Mouse (Mus musculus) adrenal gland, adult (tissue): Measurements from ENCODE around the gene Sdk2.

ENCODE experiments used
- DNase-seq, 2 experiments: peaks; one replicate each; pipeline ENCODE4 v3.0.0; 2022 to 2023; ENCODE audit warnings: low spot score in 1 of 2; ENCODE audit not compliant: inconsistent age in 2 of 2

Gene Sdk2

DNA sequence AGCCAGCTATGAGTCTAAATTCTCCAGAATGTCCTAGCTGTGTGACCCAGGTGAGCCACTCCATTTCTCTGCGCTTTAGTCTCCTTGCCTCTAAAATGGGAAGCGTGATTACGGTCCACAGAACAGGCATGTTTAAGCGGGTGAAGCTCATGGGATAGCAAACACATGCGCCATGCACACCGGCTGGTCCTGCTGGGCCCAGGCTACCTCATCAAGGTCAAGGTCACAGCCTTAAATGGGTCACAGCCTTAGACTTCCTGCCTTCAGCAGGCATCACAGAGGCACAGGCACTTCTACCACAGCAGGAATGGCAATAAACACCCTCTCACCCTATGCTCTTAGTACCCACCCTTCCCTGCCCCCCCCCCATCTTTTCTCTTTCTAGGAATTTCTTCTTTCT is 72.9 kb downstream of the Sdk2 start:
- no peak for DNase-seq

DNA sequence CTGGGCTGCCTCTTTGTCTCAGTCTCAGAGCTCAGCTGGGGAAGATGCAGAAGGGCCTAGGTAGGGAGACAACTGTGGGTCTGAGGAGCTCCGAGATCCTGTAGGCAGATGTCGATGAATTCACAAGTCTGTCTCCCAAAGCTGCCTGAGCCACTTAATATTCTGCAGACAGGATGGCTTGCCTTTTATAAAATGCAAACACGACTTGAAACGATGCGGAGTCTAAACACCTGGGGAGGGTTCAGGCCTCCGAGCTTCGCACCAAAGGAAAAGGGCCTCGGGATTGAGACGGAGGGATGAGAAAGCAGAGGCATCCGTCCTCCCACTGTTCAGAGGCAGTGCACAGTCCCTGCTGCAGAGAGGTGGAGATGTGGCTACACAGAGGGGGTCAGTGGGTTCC is 74.0 kb downstream of the Sdk2 start:
- DNase-seq = no peak

DNA sequence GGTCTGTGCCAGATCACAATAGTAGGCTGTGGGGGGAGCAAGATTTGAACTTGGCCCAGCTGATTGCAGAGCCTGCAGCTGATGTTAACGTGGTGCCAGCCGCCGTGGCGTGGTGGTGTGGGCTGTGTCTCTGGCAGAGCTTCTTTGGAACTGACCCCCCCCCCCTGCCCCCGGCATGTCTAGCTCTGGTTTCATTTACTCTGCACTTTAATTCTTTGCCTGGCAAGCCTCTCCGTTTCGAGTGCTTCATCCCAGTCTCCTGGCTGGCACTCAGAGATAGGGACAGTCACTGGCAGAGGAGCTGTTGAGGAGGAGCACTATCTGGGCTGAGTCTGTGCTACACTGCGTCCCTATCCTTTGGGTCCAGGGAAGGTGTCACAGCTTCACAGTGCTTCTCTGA is 75.0 kb downstream of the Sdk2 start:
- no peak for DNase-seq

DNA sequence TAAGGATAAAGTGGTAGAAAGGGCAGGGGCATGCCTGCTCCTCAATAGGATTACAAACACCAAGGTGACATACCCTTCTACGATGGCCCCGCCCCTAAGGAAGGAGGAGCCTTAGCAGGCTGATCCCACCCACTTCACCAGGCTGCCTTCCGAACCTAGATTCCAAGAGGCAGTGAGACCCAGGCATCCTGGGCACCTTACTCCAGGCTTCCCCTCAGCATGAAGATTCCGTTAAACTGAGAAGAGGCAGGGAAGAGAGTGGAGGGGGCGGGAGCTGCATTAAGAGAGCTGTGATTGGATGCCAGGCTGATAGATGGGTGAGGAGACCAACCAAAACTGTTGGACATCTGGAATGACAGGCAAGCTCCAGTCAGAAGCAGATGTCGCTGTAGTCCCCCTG is 76.4 kb downstream of the Sdk2 start:
- peak; percentile 75 to 87 for DNase-seq

DNA sequence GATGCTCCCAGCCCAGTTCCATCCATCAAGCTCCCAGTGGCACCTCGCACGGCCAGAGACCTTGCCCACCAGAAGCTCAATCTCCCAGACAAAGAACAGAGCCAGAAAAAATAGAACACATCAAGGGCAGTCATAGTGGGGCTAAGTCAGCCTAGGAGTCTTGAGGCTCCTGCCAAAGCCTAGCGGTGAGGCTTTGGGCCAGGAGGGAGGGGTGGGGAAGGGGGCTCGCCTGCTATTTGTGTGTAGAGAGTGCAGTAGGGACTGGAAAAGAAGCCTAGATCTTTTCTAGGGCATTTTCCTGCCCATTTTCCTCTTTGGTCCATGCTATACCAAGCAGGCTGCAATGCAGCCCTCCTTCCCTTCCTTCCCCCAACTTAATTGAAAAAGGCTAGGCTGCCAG is 76.8 kb downstream of the Sdk2 start:
- DNase-seq = no peak

DNA sequence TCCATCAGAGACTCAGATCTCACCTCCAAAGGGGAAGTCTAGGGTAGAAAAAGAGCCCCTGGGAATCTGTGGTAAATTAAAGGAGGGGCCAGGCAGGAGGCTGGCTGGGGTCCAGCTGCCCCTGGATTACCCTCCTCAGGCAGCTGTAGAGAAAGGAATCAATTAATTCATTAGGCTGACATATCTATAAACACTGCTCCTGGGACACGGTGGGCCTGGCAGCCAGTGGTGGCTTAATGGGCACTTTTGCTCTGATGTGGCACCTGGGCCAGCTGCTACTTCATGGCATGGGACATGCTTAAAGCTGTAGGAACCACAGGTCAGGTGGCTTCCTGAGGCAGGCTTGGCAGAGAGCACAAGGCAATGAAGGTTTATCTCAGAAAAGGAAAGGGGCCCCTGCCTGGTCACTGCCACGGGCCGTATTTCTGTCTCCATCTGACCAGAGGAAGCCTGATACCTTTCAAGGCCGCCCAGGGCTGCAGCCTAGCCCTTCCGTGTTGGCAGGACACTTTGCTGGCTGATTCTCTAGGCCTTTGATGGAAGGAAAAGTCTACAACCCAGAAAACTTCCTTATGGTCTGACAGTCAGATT is 80.9 kb downstream of the Sdk2 start:
- DNase-seq = no peak

DNA sequence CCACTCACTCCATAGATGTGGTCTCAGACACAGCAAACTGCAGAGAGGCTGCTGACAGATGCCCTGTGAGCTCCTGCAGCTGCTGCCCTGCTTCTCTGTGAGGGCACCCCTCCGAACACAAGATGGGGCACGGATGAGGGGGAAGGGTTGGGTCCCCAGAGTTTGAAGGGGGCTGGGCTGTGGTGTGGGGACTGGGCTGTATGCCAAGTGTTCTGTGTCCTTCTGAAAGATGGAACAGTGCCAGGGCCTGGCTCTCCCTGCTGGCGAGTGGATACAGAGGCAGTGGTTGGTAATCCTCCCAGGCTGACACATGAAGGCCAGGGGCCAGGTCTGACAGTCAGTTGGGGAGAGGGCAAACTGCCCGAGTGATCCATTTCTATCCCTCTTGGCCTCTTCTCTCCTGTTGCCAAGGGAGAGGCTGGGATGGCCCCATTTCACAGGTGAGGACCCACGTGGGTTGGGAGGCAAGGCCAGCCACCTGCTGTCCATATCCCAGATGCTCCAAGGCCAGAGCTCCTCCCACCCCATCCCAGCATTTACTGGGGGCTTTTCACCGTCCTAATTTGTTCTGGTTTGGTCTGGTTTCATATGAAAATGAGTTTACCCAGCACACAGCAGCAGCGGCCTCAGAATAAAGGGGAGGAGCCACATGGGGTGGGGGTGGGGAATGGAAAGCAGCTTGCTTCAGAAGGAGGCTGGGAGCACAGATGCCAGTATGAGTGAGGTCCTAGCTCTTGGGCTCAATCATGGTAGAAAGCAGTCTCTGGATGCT is 84.9 kb downstream of the Sdk2 start:
- peak in 1 of 2 experiments; percentile 34 for DNase-seq

DNA sequence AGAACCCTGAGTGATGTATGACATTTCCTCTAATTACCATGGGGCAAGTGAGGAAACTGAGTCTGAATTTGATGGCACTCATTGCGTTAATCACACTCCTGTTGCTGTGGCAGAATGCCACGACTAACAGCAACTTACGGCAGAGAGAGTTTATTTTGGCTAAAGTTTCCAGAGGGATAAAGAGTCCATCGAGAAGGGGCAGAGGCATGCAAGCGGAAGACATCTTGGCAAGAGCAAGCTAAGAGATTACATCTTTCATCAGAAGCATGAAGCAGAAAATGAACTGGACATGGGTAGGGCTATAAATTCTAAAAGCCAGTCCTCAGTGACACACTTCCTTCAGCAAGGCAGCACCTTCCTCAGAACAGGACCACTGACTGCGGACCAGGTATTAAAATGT is 85.8 kb downstream of the Sdk2 start:
- no peak for DNase-seq

DNA sequence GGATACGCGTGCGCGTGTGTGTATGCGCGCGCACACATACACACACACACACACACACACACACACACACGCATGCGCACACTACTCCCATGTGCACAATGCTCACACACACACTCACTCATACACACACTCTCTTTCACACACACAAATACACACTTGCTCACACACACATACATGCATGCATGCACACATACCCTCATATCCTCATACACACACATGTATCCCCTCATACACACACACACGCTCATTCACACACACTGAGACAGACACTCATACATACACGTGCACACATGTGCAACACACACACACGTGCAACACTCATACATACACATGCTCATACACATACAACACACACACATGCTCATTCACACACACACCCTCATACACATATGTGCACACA is 88.5 kb downstream of the Sdk2 start:
- DNase-seq = no peak

DNA sequence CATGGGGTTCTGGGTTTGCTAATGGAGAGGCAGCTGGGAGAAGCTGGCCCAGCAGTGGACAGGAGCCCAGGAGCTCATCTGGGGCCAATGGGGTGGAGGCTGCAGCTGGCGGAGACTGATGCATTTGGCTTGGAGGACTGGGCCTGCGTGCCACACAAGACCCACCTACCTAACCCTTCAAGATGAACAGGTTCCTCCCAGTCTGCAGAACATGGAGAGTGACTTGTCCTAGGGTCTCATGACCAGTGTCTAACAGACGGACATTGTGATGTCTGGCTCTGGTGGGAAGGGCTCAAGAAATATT is 91.2 kb downstream of the Sdk2 start:
- no peak for DNase-seq

DNA sequence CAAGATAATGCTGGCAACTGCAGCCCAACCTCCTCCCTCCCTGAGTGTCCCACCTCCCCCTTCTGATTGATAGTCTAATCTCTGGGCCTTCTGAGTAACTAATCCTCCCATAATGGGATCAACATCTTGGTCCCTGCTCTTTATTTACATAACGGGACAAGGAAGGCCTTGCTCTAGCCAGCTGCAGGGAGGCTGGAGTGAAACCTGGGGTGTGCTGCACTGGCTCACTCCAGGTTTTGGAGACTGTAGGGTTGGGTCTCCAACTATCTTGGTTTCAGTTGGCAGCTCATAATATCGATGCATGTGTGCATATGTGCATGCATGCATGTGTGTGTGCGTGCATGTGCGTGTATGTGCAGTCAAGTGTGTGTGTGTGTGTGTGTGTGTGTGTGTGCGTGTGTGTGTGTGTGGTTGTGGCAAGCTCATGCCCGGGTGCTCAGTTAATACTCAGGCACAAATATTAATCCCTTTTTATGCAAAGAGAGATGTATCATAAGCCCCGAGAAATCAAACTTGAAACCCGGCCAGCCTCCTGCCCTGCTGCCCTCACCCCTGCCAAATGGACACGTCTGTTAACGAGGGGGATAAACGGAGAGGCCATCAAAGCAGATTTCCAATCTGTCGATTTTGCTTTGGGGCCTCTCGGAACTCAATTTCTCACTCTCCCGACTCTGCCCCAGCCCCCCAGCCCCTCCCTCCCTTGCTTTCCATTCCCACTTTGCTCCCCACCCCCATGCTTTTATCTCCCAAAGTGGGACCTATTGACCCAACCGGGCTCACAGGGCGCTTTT is 91.8 kb downstream of the Sdk2 start:
- no peak for DNase-seq

DNA sequence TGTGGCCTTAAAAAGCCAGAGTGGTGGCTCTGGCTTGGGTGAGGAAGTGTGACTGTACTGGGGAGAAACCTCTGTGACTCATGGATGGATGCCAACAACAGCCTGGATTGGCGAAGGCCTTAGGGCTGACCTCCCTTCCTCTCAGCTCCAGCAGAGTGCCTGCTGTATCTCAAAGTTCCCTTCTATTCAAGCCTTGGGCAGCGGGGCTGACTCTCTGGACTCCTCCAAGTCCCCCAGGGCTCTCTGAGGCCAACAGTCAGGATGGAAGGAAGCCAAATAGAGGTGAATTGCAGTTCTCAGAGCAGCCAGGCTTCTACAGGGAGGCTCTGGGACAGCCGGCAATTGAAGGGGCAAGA is 94.4 kb downstream of the Sdk2 start:
- DNase-seq = peak; percentile 37 to 82

DNA sequence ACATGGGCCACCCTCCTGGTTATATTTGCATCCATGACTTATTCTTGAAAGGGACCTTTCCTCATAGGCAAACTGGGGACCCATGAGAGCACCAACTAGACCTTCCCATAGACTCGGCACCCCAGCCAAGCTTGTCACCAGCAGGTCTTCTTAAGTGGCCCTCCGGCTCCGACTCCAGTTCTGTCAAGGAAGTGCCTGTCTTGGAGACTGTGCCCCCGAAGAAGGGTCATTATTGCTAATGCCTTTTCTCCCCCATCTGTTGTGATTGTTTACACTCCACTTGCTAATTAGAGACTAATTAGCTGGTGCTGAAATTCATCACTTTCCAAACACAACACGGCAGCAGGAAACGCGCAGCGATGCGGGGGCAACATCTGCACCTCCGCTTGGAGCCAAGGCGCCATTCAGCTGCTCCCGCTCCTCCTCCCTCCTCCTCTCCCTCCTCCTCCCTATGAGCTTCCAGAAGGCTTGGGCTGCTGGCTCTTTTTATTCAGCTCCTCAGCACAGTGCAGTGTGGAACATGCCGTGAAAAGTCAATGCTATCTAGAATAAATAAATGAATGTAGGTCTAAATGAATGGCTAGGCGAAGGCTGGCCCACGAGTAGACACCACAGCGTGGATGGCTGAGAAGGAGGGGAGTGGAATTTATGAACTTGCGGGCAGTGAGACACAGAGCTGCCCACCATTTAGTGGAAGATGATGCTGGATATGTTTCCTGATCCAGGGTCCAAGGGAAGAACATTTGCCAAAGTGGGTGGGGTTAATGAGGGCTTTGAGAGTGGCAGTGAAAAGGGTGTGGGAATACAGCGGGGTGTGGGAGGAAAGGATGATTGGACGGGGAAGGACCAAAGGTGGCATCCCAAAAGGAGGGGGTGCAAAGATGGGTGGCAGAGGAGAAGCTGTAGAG is 95.0 kb downstream of the Sdk2 start:
- DNase-seq = no peak

DNA sequence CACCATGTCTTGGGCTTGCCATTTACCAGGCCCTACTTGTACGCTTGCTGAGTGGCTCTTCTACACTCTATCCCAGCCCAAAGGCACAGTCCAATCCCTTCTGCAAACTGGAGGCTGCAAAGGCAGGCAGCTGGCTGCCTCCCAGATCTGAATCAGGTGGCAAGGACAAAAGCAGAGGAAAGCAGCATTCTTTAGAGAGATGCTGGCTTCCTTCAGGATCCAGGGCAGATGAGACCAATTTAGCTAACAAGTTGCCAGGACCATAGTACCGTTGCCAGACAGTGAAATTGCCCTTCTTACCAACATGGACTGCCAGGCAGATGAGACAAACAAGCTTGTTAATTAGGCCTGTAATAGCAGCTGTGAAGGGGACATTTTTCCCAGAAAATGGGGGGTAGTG is 96.8 kb downstream of the Sdk2 start:
- no peak for DNase-seq

DNA sequence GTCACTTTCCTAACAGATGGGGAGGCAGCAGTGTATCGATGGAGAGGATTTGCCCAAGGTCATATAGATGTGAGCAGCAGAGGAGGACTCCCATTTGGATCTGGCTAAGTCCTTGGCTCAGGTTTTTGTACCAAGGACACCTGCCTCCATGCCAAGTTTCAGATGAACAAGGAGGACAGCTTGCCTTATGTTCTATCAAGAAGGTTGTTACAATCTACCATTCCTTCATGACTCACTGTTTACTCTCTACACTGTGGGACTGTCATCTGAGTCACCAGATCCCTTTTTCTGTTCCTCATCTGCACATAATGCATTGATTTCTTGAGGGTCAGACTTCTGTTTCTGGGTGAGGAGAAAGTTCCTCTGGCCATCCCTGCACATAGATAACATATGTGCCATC is 101.6 kb downstream of the Sdk2 start:
- no peak for DNase-seq

DNA sequence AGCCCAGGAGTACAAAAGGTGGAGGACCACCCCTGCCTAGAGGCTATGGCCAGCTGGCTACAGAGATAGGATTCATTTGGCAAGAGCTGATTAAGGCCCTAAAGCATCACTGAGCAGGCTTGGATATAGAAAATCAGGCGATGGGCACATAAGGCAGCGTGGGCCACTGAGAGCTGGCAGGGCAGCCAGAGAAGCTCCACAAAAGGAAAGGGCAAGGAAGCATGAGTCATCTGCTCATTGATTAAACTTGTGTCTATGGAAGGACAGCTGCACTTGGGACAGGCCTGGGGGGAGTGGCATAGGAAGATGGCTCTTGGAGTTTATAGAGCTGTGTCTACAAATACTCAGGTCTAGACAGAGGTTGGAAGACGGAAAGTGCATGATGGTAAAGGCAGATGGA is 104.1 kb downstream of the Sdk2 start:
- DNase-seq = peak in 1 of 2 experiments; percentile 53

DNA sequence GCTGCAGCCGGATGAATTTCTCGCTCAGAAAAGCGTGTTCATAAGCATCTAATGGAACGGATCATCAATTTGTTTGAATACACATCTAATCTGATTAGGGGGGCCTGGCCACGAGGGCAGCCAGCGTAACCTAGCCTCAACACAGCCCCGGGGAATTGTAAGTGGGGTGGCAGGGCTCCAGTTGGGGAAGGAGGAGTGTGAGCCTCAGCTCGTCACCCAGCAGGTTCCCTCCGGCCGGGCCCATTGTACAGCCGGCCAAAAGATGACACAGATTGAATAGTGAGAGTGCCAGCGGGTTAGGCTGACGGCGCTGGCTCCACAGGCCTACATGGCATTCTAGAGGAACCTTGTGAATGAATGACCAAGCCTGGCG is 115.2 kb downstream of the Sdk2 start:
- no peak for DNase-seq

DNA sequence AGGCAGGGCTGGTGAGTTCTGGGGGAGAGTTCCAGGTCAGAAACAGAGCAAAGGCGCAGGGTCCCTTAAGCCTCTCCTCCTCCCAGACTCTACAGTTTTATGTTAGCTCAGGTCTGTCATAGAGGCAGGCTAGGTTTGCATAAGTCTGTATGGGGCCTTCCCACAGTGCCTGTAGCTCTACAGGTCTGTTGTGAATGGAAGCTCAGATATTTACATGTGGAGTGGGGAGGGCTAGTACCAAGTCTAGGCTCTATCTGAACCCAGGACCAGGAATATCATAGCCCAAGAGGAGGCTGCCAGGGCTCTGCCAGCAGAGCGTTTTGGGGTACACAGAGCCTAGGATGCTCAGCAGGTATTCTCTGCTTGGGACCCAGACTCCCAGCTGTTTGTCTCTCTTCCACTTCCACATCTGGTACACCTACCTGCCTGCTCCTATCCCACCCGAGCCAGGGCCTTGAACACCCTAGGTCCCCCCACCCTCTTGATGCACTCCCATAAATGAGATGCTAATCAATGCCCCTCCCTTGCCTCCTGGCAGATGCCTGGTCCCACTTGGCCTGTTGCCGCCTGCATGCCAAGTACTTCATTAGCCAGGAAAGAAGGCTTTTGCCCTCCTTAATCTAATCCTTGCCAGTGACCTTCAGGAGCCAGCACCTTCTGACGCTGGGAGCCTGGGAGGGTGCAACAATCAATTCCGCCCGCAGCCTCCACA is 115.8 kb downstream of the Sdk2 start:
- DNase-seq = no peak

DNA sequence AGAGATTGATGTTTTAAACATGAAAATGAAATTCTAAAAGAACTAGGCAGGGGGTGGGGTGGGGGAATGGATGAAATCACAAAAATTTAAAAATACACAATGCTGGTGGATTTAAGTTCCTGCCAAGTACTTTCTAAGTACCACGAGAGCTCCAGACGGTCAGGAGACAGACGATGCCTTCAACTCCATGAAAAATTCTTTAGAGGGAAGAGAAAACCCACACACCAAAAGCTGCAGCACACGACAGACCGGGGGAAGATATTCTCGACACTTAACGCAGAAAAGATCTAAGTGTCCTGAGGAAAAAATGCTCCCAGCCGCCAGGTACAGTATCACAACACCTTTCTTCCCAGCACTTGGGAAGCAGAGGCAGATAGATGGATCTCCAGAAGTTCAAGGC is 118.2 kb downstream of the Sdk2 start:
- no peak for DNase-seq

DNA sequence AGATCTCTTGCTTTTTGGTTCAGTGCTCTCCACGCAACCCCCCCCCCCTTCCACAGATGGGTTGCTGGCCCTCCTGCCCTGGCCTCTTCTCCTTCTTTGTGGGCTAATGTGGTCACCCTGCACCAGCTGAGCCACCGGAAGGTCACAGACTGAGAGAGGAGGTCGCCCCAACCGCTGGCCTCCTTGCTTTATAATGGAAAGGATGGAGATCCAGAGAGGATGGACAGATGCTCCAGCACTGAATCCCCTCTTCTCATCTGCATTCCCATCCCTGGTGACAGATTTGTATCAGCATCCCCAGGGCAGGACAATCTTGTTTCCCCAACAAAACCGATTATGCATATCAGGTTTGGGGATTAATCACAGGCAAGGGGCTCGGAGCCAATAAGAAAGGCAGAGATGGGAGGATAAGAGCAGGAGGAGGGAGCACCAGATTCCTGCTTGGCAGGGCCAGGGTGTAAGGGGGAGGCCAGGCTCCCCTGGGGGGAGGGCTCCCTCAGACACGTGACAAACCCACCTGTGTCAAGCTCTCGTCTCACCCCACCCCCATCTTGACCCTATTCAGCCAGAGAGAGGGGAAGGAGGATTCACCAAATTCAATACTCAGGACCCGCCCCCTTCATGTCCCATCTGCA is 124.6 kb downstream of the Sdk2 start:
- DNase-seq = no peak
